Mouse (Mus musculus) embryonic facial prominence, embryonic 14.5 days (tissue): ENCODE results near the gene Pou2f1. TPM values are rescaled to one million over a fixed set of nuclear protein-coding genes. Genes with fewer than 3 reads are reported as not detected.
A peak's percentile ranks its signal among the peaks of the same experiment; 100 is the strongest.

Experiments used
- ATAC-seq: fragments of 200-750 bp; cut with Nextera tagmentation; 2 replicates; pipeline ENCODE4 v1.8.0; 2017; ENCODE audit warnings: low read depth, moderate number of reproducible peaks, moderate TSS enrichment
- DNase-seq: peaks from one replicate; pipeline ENCODE4 v3.0.0-alpha.2; 2015; ENCODE audit warnings: low spot score
- H3K27ac ChIP-seq: fragments of 300-500 bp; sonication (generic); replicated peaks from 2 replicates; pipeline ENCODE4 v1.5.1; 2014; ENCODE audit warnings: low read depth, mild to moderate bottlenecking, low read length, moderate library complexity
- H3K27me3 ChIP-seq: fragments of 300-500 bp; sonication (generic); replicated peaks from 2 replicates; pipeline ENCODE4 v1.6.1; 2014; ENCODE audit warnings: low read length; ENCODE audit not compliant: control insufficient read depth, insufficient read depth
- H3K36me3 ChIP-seq: fragments of 300-500 bp; sonication (generic); 2 replicates; pipeline ENCODE4 v1.6.1; 2014; ENCODE audit warnings: low read length, mixed read lengths; ENCODE audit not compliant: control insufficient read depth, insufficient read depth
- H3K4me1 ChIP-seq: fragments of 300-500 bp; sonication (generic); 2 replicates; pipeline ENCODE4 v1.6.1; 2014; ENCODE audit warnings: antibody characterized with exemption, low read length; ENCODE audit not compliant: control insufficient read depth, insufficient read depth
- H3K4me2 ChIP-seq: fragments of 300-500 bp; sonication (generic); 2 replicates; pipeline ENCODE4 v1.6.1; 2014; ENCODE audit warnings: low read depth, mild to moderate bottlenecking, low read length, moderate library complexity, mixed read lengths
- H3K4me3 ChIP-seq: fragments of 300-500 bp; sonication (generic); 2 replicates; pipeline ENCODE4 v1.5.1; 2014; ENCODE audit warnings: low read depth, mild to moderate bottlenecking, low read length
- H3K9ac ChIP-seq: fragments of 300-500 bp; sonication (generic); 2 replicates; pipeline ENCODE4 v1.6.1; 2014; ENCODE audit warnings: low read depth, mild to moderate bottlenecking, low read length, moderate library complexity, mixed read lengths
- H3K9me3 ChIP-seq: fragments of 300-500 bp; sonication (generic); 2 replicates; pipeline ENCODE4 v1.6.1; 2016; ENCODE audit warnings: low read length; ENCODE audit not compliant: control insufficient read depth
- WGBS: fragments of 180-500 bp; shearing (Covaris S2); extraction: QIAGEN DNeasy Blood & Tissue Kit; methylation state at CpG from one replicate; pipeline ENCODE4 v1.1.7; 2014; 5-methylcytosine and 5-hydroxymethylcytosine counted together
- polyA plus RNA-seq: library from polyadenylated mRNA; unstranded; fragments of >200 nt; fragmentation: Nextera tagmentation; extraction: Ambion mirVana; gene quantifications from 2 replicates; pipeline ENCODE4 v1.2.1, GENCODE M21; 2014

Gene Pou2f1
- polyA plus RNA-seq, 1 experiment from 2014 or later: 13.6 TPM

- H3K36me3 ChIP-seq: no peaks in the 10 kb centered on the region
- DNase-seq (no peak), ATAC-seq (no peak)
- H3K4me3 ChIP-seq: no peak overlapping the region
- no peaks in the 10 kb centered on the region for H3K9me3 ChIP-seq
- no peaks in the 10 kb centered on the region for H3K4me1 ChIP-seq
- 90% methylated on average over 1 of the region's 1 CpGs for WGBS
- no peaks in the 10 kb centered on the region for H3K27me3 ChIP-seq
- no peak overlapping the region for H3K27ac ChIP-seq
- H3K4me2 ChIP-seq: no peak overlapping the region
- no peak overlapping the region for H3K9ac ChIP-seq
These were observed 7.6 kb upstream of the Pou2f1 start for GRCm38 (mm10) chr1:166010106-166010505.

GRCm38 (mm10) chr1:166008634-166009350, 6.3 kb upstream of the Pou2f1 start:
- no peak for ATAC-seq
- H3K9ac ChIP-seq: no peak overlapping the region
- H3K27me3 ChIP-seq: no peaks in the 10 kb centered on the region
- no peak for DNase-seq
- no peaks in the 10 kb centered on the region for H3K9me3 ChIP-seq
- no peak overlapping the region for H3K4me2 ChIP-seq
- no peaks in the 10 kb centered on the region for H3K4me1 ChIP-seq
- H3K27ac ChIP-seq: no peak overlapping the region
- no peaks in the 10 kb centered on the region for H3K36me3 ChIP-seq
- WGBS: 86% methylated on average over 5 of the region's 5 CpGs
- no peak overlapping the region for H3K4me3 ChIP-seq

- Histone ChIP-seq H3K27ac (no peak overlapping the region), H3K36me3 (no peaks in the 10 kb centered on the region), H3K4me3 (no peak overlapping the region), H3K9ac (no peak overlapping the region), H3K4me2 (no peak overlapping the region), H3K27me3 (no peaks in the 10 kb centered on the region), H3K9me3 (no peaks in the 10 kb centered on the region), H3K4me1 (no peaks in the 10 kb centered on the region)
- ATAC-seq (no peak), DNase-seq (no peak)
- WGBS: 68% methylated on average over 3 of the region's 3 CpGs
These were observed 4.5 kb upstream of the Pou2f1 start for GRCm38 (mm10) chr1:166007026-166007425.

GRCm38 (mm10) chr1:166003181-166004022, 924 bp upstream of the Pou2f1 start:
- Histone ChIP-seq H3K4me2 (peak overlapping the region; percentile 78), H3K27me3 (no peaks in the 10 kb centered on the region), H3K27ac (no peak overlapping the region; the same call in 1 of the 2 replicates), H3K36me3 (no peaks in the 10 kb centered on the region), H3K4me1 (peaks cover 10% of the 10 kb centered on the region; the same call in 1 of the 2 replicates), H3K9ac (peak overlapping the region; percentile 54), H3K9me3 (no peaks in the 10 kb centered on the region), H3K4me3 (peak overlapping the region; percentile 95)
- WGBS: under 1% methylated on average over 47 of the region's 61 CpGs
- peak; percentile 80 for ATAC-seq
- peak; percentile 94 for DNase-seq

GRCm38 (mm10) chr1:166001904-166002489, 481 bp downstream of the Pou2f1 start:
- Histone ChIP-seq H3K27me3 (no peaks in the 10 kb centered on the region), H3K27ac (peak overlapping the region; percentile 92), H3K9ac (peak overlapping the region; percentile 93), H3K36me3 (no peaks in the 10 kb centered on the region), H3K4me3 (peak overlapping the region; percentile 95), H3K9me3 (no peaks in the 10 kb centered on the region), H3K4me2 (peak overlapping the region; percentile 83), H3K4me1 (peaks cover 10% of the 10 kb centered on the region; the same call in 1 of the 2 replicates)
- ATAC-seq (peak; percentile 27), DNase-seq (no peak)
- WGBS: 0% methylated on average over 3 of the region's 70 CpGs

- Histone ChIP-seq H3K4me2 (peak overlapping the region; percentile 83), H3K27ac (peak overlapping the region; percentile 92), H3K27me3 (no peaks in the 10 kb centered on the region), H3K4me3 (peak overlapping the region; percentile 95), H3K4me1 (peaks cover 10% of the 10 kb centered on the region; the same call in 1 of the 2 replicates), H3K36me3 (no peaks in the 10 kb centered on the region), H3K9ac (peak overlapping the region; percentile 93), H3K9me3 (no peaks in the 10 kb centered on the region)
- DNase-seq (peak; percentile 84), ATAC-seq (peak; percentile 1)
- WGBS: under 1% methylated on average over 24 of the region's 48 CpGs
These were observed 1.2 kb downstream of the Pou2f1 start for GRCm38 (mm10) chr1:166001121-166001903.

GRCm38 (mm10) chr1:166000601-166001120, 1.8 kb downstream of the Pou2f1 start:
- peak overlapping the region; percentile 93 for H3K9ac ChIP-seq
- WGBS: 15% methylated on average over 7 of the region's 7 CpGs

GRCm38 (mm10) chr1:165999709-166000108, 2.8 kb downstream of the Pou2f1 start:
- 75% methylated on average over 1 of the region's 1 CpGs for WGBS
- Histone ChIP-seq H3K4me2 (no peak overlapping the region), H3K4me1 (peaks cover 10% of the 10 kb centered on the region; the same call in 1 of the 2 replicates), H3K27me3 (no peaks in the 10 kb centered on the region), H3K36me3 (no peaks in the 10 kb centered on the region), H3K9ac (no peak overlapping the region), H3K9me3 (no peaks in the 10 kb centered on the region), H3K4me3 (no peak overlapping the region), H3K27ac (no peak overlapping the region)
- ATAC-seq (no peak), DNase-seq (no peak)

More at GRCm38 (mm10) chr1:166000601-166001120, 1.8 kb downstream of the Pou2f1 start:
- H3K4me3 ChIP-seq: peak overlapping the region; percentile 95
- no peaks in the 10 kb centered on the region for H3K9me3 ChIP-seq
- ATAC-seq (no peak), DNase-seq (no peak)
- H3K36me3 ChIP-seq: no peaks in the 10 kb centered on the region
- H3K4me1 ChIP-seq: peaks cover 10% of the 10 kb centered on the region; the same call in 1 of the 2 replicates
- H3K4me2 ChIP-seq: peak overlapping the region; percentile 83
- H3K27ac ChIP-seq: peak overlapping the region; percentile 92; the same call in 1 of the 2 replicates
- H3K27me3 ChIP-seq: no peaks in the 10 kb centered on the region
